Mouse (Mus musculus): ENCODE results near the gene Nepro.

The Nepro gene

DNA sequence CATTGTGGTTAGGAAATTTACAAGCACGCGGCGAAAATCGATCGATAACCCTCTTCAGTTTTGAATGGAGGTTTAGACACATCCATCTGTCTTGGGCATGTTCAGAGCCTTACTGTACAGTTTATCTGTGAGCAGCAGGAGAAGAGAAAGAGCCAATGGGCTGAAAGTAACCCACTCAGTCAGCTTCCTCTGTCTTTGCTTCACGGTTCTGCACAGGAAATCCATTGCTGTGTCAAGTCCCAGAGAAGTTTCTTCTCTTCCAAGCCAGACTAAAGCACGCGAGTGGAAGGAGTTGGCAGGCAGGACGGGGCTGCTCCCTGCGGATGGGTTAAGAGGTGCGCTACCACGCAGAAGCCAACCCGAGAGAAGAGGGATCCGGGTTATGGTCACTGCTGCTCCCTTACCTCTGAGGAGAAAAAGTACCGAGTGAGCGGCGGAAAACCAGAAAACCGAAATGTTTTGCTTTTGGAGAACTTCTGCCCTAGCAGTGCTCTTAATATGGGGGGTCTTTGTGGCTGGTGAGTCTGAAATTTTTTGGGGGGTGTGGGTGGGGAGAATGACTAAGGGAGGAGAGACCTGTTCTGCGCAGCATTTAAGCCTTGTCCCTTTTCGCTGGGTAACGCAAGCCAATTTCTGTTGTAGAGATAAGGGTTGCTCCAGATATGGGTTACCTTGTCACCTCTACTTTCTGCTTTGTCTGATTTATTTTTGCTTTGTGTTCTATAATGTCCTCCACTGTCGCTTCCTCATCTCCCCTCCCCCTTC is 41.6 kb downstream of the Nepro start, which contains the start of gene Cd200r1:
Cd200r1 (plus strand) TSS at position 182 of the 765 bp plus-strand sequence.
- in situ Hi-C loops (cut with MboI, MseI) = loop anchor here (10.0 to 25.0 kb wide), 3 partner anchors 269 to 1878 kb away; partner anchors contain the start of genes Abhd10 (in 1 of the 2) and Zbtb20 (in 1 of the 2)

DNA sequence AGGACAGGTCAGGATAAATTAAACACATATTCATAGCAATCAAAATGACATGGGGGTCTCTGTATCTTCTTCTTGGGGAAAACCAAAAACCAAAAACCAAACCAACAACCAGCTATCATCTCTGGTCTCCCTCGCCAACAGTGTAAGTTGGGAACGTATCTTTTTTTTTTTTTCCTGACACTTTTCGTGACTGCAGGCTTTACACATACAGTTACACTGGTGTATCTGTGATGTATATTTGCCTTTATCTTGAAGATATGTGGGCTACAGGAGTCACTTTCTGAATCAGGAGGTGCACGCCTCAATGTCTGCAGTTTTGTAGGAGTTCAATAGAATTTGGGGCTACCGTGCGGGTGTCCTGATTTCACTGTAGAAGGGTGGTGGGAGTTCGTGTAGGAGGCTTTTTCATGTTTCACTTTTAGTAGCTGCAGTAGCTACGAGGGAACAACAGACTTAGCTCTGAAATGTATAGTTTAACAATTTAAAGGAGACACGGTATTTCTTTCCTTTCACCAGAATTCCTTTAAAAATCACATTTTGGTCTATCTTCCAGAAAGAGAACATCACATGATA is 42.3 kb downstream of the Nepro start:
- in situ Hi-C loops (cut with MboI, MseI) = loop anchor here (10.0 to 25.0 kb wide), 3 partner anchors 268 to 1879 kb away; partner anchors contain the start of genes Abhd10 (in 1 of the 2) and Zbtb20 (in 1 of the 2)

DNA sequence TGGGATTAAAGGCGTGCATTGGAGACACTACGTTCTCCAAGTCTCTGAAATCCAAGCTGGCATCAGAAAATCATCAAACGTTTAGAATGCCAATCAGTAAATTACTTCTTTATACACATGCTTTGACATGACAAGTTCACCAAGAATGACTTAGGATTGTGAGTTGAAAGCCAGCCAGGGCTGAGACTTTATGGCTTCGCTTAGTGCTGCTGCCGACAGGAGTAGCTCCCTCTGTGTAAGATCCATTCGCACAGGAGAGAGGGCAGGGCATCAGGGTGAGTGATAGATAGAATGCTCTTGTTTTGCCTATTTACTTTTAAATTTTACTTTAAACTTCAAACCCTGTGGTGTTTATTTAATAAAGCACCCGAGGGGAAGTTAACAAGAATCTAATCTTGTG is 43.4 kb downstream of the Nepro start:
- in situ Hi-C loops (cut with MboI, MseI) = loop anchor here (10.0 to 25.0 kb wide), 3 partner anchors 267 to 1880 kb away; partner anchors contain the start of genes Abhd10 (in 1 of the 2) and Zbtb20 (in 1 of the 2)

DNA sequence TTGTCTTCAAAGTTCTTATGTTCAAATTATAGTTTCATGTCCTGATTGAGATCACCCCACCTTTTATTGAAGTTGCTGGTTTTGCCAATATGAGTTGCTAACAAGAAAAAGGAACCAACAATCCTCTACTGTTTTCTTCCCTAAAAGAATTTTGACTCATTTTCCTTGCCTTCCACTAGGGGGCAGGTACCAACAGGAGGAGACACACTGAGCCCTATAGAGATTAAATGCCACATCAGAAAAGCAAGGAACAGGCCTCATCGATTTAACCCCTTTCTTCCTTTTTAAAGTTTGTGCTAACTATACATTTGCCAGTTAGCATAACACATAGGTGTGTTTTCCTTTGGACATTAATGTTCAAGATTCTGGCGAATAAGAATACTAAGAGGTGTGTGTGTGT is 43.9 kb downstream of the Nepro start:
- in situ Hi-C loops (cut with MboI, MseI) = loop anchor here (10.0 to 25.0 kb wide), 3 partner anchors 267 to 1881 kb away; partner anchors contain the start of genes Abhd10 (in 1 of the 2) and Zbtb20 (in 1 of the 2)

DNA sequence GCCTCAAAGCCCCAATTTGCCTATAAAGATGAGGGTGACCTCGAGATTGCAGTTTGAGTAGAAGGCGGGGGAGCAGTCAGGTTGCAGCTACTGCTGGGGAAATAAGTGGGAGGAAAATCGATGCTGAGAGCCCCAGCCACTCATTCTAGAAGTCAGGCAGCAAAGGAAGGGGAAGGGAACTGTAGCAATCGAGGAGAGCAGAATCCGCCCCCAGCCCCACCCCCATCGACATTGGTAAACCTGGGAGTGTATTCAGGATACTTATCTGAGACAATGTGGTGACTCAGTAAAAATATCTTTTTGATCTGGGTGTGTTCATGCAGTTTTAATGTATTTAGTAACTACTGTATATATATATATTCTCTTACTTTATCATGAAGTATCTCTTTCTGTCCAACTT is 48.5 kb downstream of the Nepro start:
- in situ Hi-C loops (cut with MboI, MseI) = loop anchor here in 1 of 2 experiments (5.0 to 25.0 kb wide), 2 partner anchors 250 to 1885 kb away; partner anchors contain the start of gene Zbtb20

DNA sequence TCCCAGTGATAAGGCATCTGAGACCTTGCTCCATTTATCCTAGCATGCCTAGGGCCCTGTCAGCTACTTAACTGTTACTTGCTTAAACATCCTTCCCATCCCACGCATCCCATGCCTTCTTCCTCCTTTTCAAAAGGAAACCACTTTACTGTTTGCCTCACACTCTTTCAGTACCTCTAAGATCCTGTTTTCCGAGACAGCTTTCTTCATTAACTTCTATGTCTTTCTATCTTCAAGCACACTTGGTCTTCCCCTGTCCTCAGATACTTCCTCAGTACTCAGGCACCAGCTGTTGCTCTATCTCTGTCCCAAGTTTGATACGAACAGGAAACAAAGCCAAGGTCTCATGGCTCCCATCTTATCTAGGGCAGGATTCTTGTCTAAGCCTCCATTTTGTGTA is 49.6 kb downstream of the Nepro start:
- in situ Hi-C loops (cut with MboI, MseI) = loop anchor here in 1 of 2 experiments (5.0 to 25.0 kb wide), 2 partner anchors 249 to 1886 kb away; partner anchors contain the start of gene Zbtb20

DNA sequence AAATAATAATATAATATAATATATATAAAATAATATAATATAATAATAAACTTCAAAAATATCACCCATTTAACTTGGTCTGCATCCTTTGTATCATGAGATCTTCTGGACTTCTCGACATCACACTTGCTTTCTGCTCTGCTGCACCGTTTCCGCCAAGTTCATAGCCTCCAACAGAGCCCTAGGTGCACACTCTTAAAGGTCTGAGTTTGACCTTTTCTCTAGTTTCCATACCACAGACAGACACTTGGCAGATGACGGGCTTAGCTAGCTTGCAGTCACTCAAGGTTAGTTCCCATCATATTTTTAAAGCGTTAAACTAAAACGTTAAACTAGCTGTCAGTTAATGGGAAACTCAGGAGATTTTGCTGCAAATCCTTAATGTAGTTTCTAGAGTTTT is 50.1 kb downstream of the Nepro start:
- in situ Hi-C loops (cut with MboI, MseI) = loop anchor here in 1 of 2 experiments (5.0 to 25.0 kb wide), 2 partner anchors 248 to 1887 kb away; partner anchors contain the start of gene Zbtb20

DNA sequence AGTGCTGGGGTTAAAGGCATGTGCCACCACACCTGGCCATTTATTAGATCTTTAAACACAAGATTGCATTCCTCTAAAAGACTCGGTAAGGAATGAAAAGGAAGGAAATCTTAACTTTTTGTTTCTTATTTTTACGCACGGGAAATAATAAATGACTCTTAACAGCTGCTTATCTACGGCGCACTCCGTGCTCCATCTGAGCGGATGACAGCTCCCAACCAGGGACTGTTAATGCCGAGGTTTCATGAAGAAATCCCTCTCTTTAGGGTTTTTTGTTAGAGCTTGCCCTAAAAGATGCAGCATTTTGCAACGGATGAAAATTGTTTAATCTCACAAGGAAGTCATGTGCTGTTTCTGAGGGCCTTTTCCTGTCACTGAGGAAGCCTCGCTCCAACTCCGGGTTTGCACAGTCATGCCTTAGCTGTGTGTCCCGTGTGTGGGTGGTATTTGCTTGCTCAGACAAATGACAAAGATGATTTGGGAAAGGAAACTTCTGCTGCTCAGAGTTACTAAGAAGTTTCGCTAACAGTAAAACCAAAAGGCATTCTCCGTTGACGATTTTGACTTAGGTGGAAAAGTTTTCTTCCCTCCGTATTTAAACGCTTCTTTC is 54.5 kb downstream of the Nepro start:
- in situ Hi-C loops (cut with MboI, MseI) = no loop called here

DNA sequence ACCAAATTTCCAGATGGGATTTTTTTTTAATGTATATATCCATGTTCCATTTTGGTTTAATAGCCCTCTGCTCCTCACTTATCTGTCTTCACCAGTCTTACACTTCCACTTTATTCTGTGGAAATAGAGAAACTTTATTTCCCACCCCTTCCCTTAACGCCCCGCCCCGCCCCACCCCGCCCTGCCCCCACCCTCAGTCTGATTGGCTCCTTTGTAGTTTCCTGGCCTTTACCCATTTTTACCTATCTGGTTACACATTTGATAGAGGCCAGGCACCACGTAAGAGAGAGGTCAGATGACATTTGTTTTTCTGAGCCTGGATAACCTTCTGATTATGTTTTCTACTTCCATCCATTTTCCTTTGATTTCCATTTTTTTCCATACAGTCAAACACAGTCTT is 55.4 kb downstream of the Nepro start:
- in situ Hi-C loops (cut with MboI, MseI) = no loop called here

DNA sequence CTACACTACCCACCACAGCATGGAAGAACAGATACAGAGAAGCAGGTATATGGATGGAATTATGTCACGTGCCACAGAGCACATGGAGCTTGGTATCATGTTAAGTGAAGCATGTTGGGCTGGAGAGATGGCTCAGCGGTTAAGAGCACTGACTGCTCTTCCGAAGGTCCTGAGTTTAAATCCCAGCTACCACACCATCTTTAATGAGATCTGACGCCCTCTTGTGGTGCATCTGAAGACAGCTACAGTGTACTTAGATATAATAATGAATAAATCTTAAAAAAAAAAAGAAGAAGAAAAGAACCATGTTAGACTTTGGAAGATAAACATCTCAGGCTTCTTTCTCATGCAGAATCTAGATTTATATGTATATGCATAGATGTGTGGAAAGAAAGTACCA is 56.6 kb downstream of the Nepro start:
- in situ Hi-C loops (cut with MboI, MseI) = no loop called here
